Mouse (Mus musculus): ENCODE data around the gene Krtap16-3. TPM values are rescaled to one million over a fixed set of nuclear protein-coding genes. Genes with fewer than 3 reads are reported as not detected.
A peak's percentile ranks its signal among the peaks of the same experiment; 100 is the strongest.

Gene Krtap16-3
- not detected in 2 replicates for total RNA-seq (2012; rRNA removed)

- Histone ChIP-seq H3K4me1 (ENCODE audit: control insufficient read depth in 2 of 2, insufficient read depth in 2 of 2, low read length in 2 of 2, poor library complexity in 1 of 2) (no peaks in the 10 kb centered on the region), H3K36me3 (ENCODE audit: control insufficient read depth, insufficient read depth, low read length, poor library complexity, severe bottlenecking) (no peaks in the 10 kb centered on the region), H3K4me3 (ENCODE audit: insufficient read depth in 1 of 2, low read depth in 1 of 2, low read length in 2 of 2, poor library complexity in 1 of 2, severe bottlenecking in 1 of 2) (no peak within 1 kb of the TSS), H3K27ac (ENCODE audit: insufficient read depth, low read depth, low read length, poor library complexity, severe bottlenecking) (no peak within 1 kb of the TSS), H3K9ac (ENCODE audit: insufficient read depth, low read depth, low read length, poor library complexity, severe bottlenecking) (no peak within 1 kb of the TSS), H3K9me3 (ENCODE audit: control insufficient read depth, insufficient read depth, low read depth, low read length) (no peaks in the 10 kb centered on the region)
- no peak for DNase-seq (ENCODE audit: low read depth, low spot score)
- in situ Hi-C loops (cut with MboI; ENCODE audit: low sequenced_read_pairs in 2 of 2, unreplicated experiment in 2 of 2), result no loop called here
- TF ChIP-seq ZNF384 (IDR thresholded peaks at IDR 0.05; ENCODE audit: low read depth, low read length) (no peak), MAFK (IDR thresholded peaks at IDR 0.05; ENCODE audit: insufficient read depth, low read depth, low read length) (no peak), HCFC1 (IDR thresholded peaks at IDR 0.05; ENCODE audit: borderline replicate concordance, insufficient read depth, low read length) (no peak), CHD2 (IDR thresholded peaks at IDR 0.05; ENCODE audit: low read depth, low read length) (no peak), ZC3H11A (IDR thresholded peaks at IDR 0.05; ENCODE audit: borderline replicate concordance, low read depth, low read length) (no peak)
Observed at GRCm38 (mm10) chr16:88962773-88963172, at the start of gene Krtap16-3. Gene Krtap16-3 (minus strand): TSS chr16:88962873.

DNA sequence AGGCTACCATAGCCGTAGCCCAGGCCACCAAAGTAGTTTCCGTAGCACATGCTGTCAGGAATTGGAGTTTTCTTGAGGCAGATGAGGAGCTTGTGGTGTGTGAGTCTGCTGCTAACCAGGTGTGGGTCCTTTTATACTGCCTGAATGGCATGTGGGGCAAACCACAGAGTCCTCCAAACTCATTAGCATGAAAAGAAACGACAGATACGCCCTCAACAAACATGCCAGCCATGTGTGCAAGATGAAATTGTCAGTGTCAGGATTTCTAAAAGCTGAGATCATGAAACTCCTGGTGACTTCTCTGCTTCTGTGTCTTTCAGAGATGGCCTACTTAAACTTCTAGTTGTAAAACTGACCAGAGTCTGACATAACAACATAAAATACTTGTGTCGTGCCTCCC is 48.0 kb upstream of the Krtap16-3 start, which contains the start of gene Krtap22-2:
Gene Krtap22-2, minus strand, starts transcription at position 101 of the 400 bp plus-strand sequence.
- in situ Hi-C loops (cut with MboI; ENCODE audit: low sequenced_read_pairs in 2 of 2, unreplicated experiment in 2 of 2), result no loop called here
- Histone ChIP-seq H3K9ac (ENCODE audit: insufficient read depth, low read depth, low read length, poor library complexity, severe bottlenecking) (no peak within 1 kb of the TSS), H3K9me3 (ENCODE audit: control insufficient read depth, insufficient read depth, low read depth, low read length) (no peaks in the 10 kb centered on the region), H3K36me3 (ENCODE audit: control insufficient read depth, insufficient read depth, low read length, poor library complexity, severe bottlenecking) (no peaks in the 10 kb centered on the region), H3K4me3 (ENCODE audit: insufficient read depth in 1 of 2, low read depth in 1 of 2, low read length in 2 of 2, poor library complexity in 1 of 2, severe bottlenecking in 1 of 2) (no peak within 1 kb of the TSS), H3K4me1 (ENCODE audit: control insufficient read depth in 2 of 2, insufficient read depth in 2 of 2, low read length in 2 of 2, poor library complexity in 1 of 2) (0 out of 4 replicates have a peak, but pooled peaks cover 0 to 2% of the 10 kb centered on the region in 2 experiments), H3K27ac (ENCODE audit: insufficient read depth, low read depth, low read length, poor library complexity, severe bottlenecking) (no peak within 1 kb of the TSS)
- DNase-seq (ENCODE audit: low read depth, low spot score), result no peak
- no peak for TF ChIP-seq ZC3H11A (IDR thresholded peaks at IDR 0.05; ENCODE audit: borderline replicate concordance, low read depth, low read length)
- TF ChIP-seq HCFC1 (IDR thresholded peaks at IDR 0.05; ENCODE audit: borderline replicate concordance, insufficient read depth, low read length), result no peak
- no peak for TF ChIP-seq CHD2 (IDR thresholded peaks at IDR 0.05; ENCODE audit: low read depth, low read length)
- TF ChIP-seq ZNF384 (IDR thresholded peaks at IDR 0.05; ENCODE audit: low read depth, low read length), result no peak
- no peak for TF ChIP-seq MAFK (IDR thresholded peaks at IDR 0.05; ENCODE audit: insufficient read depth, low read depth, low read length)

GRCm38 (mm10) chr16:88941106-88941505 is 21.6 kb downstream of the Krtap16-3 start:
- Histone ChIP-seq H3K9me3 (ENCODE audit: control insufficient read depth, insufficient read depth, low read depth, low read length) (no peaks in the 10 kb centered on the region), H3K27ac (ENCODE audit: insufficient read depth, low read depth, low read length, poor library complexity, severe bottlenecking) (no peak overlapping the region), H3K4me3 (ENCODE audit: insufficient read depth in 1 of 2, low read depth in 1 of 2, low read length in 2 of 2, poor library complexity in 1 of 2, severe bottlenecking in 1 of 2) (no peak overlapping the region), H3K9ac (ENCODE audit: insufficient read depth, low read depth, low read length, poor library complexity, severe bottlenecking) (no peak overlapping the region), H3K36me3 (ENCODE audit: control insufficient read depth, insufficient read depth, low read length, poor library complexity, severe bottlenecking) (no peaks in the 10 kb centered on the region), H3K4me1 (ENCODE audit: control insufficient read depth in 2 of 2, insufficient read depth in 2 of 2, low read length in 2 of 2, poor library complexity in 1 of 2) (no peaks in the 10 kb centered on the region)
- in situ Hi-C loops (cut with MboI; ENCODE audit: low sequenced_read_pairs in 2 of 2, unreplicated experiment in 2 of 2), result no loop called here
- DNase-seq (ENCODE audit: low read depth, low spot score), result no peak
- TF ChIP-seq HCFC1 (IDR thresholded peaks at IDR 0.05; ENCODE audit: borderline replicate concordance, insufficient read depth, low read length) (no peak), ZC3H11A (IDR thresholded peaks at IDR 0.05; ENCODE audit: borderline replicate concordance, low read depth, low read length) (no peak), CHD2 (IDR thresholded peaks at IDR 0.05; ENCODE audit: low read depth, low read length) (no peak), MAFK (IDR thresholded peaks at IDR 0.05; ENCODE audit: insufficient read depth, low read depth, low read length) (no peak), ZNF384 (IDR thresholded peaks at IDR 0.05; ENCODE audit: low read depth, low read length) (no peak)

DNA sequence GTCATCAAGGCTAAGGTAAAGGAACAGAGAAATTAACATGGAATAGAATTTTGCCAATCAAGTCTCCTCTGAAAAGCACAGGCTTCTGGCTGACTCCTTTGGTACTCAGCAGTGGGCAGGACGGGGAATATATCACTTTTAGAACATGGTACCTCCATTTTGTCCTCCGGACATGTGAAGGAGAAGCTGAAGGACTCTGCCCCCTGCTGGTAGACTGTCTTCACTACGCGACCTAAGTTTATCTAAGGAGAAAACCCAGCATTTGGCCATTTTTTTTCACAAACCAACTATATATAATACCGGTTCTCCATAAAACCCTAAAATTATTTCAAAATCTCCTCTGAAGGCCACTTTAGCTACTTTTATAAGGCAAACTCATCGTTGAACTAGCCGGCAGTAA is 24.4 kb downstream of the Krtap16-3 start:
- H3K9me3 ChIP-seq (ENCODE audit: control insufficient read depth, insufficient read depth, low read depth, low read length), result no peaks in the 10 kb centered on the region
- H3K9ac ChIP-seq (ENCODE audit: insufficient read depth, low read depth, low read length, poor library complexity, severe bottlenecking), result no peak overlapping the region
- no peak overlapping the region for H3K4me3 ChIP-seq (ENCODE audit: insufficient read depth in 1 of 2, low read depth in 1 of 2, low read length in 2 of 2, poor library complexity in 1 of 2, severe bottlenecking in 1 of 2)
- in situ Hi-C loops (cut with MboI; ENCODE audit: low sequenced_read_pairs in 2 of 2, unreplicated experiment in 2 of 2), result no loop called here
- no peak overlapping the region for H3K27ac ChIP-seq (ENCODE audit: insufficient read depth, low read depth, low read length, poor library complexity, severe bottlenecking)
- peak; percentile 59 for DNase-seq (ENCODE audit: low read depth, low spot score)
- H3K4me1 ChIP-seq (ENCODE audit: control insufficient read depth in 2 of 2, insufficient read depth in 2 of 2, low read length in 2 of 2, poor library complexity in 1 of 2), result no peaks in the 10 kb centered on the region
- H3K36me3 ChIP-seq (ENCODE audit: control insufficient read depth, insufficient read depth, low read length, poor library complexity, severe bottlenecking), result no peaks in the 10 kb centered on the region
- TF ChIP-seq HCFC1 (IDR thresholded peaks at IDR 0.05; ENCODE audit: borderline replicate concordance, insufficient read depth, low read length) (no peak), MAFK (IDR thresholded peaks at IDR 0.05; ENCODE audit: insufficient read depth, low read depth, low read length) (no peak), ZNF384 (IDR thresholded peaks at IDR 0.05; ENCODE audit: low read depth, low read length) (no peak), CHD2 (IDR thresholded peaks at IDR 0.05; ENCODE audit: low read depth, low read length) (no peak)

DNA sequence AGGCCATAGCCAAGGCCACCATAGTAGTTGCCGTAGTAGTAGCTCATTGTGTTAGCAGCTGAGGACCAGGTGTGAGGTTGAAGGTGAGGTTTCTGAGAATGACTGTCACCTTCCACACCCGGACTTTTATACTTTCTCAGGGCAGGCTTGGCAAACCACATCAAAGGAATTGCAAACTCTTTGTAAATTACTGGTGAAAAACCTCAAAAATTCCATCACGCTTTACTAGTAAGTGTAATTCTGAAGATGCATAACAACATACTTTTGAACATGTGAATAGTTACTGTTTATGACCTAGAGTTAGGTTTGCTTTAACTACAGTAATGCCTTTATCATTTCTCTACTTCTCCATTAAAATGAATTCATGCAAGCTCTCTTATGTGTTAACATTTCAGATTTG is 30.5 kb downstream of the Krtap16-3 start, which contains the start of gene Krtap19-9b:
Gene Krtap19-9b, minus strand, starts transcription at position 101 of the 400 bp plus-strand sequence.
- no peak for DNase-seq (ENCODE audit: low read depth, low spot score)
- H3K9me3 ChIP-seq (ENCODE audit: control insufficient read depth, insufficient read depth, low read depth, low read length), result no peaks in the 10 kb centered on the region
- H3K4me1 ChIP-seq (ENCODE audit: control insufficient read depth in 2 of 2, insufficient read depth in 2 of 2, low read length in 2 of 2, poor library complexity in 1 of 2), result no peaks in the 10 kb centered on the region
- in situ Hi-C loops (cut with MboI; ENCODE audit: low sequenced_read_pairs in 2 of 2, unreplicated experiment in 2 of 2), result no loop called here
- H3K36me3 ChIP-seq (ENCODE audit: control insufficient read depth, insufficient read depth, low read length, poor library complexity, severe bottlenecking), result no peaks in the 10 kb centered on the region
- no peak within 1 kb of the TSS for H3K9ac ChIP-seq (ENCODE audit: insufficient read depth, low read depth, low read length, poor library complexity, severe bottlenecking)
- H3K27ac ChIP-seq (ENCODE audit: insufficient read depth, low read depth, low read length, poor library complexity, severe bottlenecking), result no peak within 1 kb of the TSS
- H3K4me3 ChIP-seq (ENCODE audit: insufficient read depth in 1 of 2, low read depth in 1 of 2, low read length in 2 of 2, poor library complexity in 1 of 2, severe bottlenecking in 1 of 2), result no peak within 1 kb of the TSS
- TF ChIP-seq ZNF384 (IDR thresholded peaks at IDR 0.05; ENCODE audit: low read depth, low read length) (no peak), MAFK (IDR thresholded peaks at IDR 0.05; ENCODE audit: insufficient read depth, low read depth, low read length) (no peak), CHD2 (IDR thresholded peaks at IDR 0.05; ENCODE audit: low read depth, low read length) (no peak)

Other genes with a start within 250 kb of the Krtap16-3 start
- not detected in 2 replicates for gene Krtap13-1, start 234.0 kb downstream of the Krtap16-3 start, total RNA-seq (2012; rRNA removed)
- not detected in 2 replicates for gene Krtap13, start 211.2 kb downstream of the Krtap16-3 start, total RNA-seq (2012; rRNA removed)
- gene 2310034C09Rik, start 204.0 kb downstream of the Krtap16-3 start, total RNA-seq (2012; rRNA removed), result not detected in 2 replicates
- gene 2310057N15Rik, start 188.7 kb downstream of the Krtap16-3 start, total RNA-seq (2012; rRNA removed), result not detected in 2 replicates
- not detected in 2 replicates for gene Gm5965, start 185.0 kb downstream of the Krtap16-3 start, total RNA-seq (2012; rRNA removed)
- not detected in 2 replicates for gene Gm20741, start 150.7 kb downstream of the Krtap16-3 start, total RNA-seq (2012; rRNA removed)
- not detected in 2 replicates for gene Krtap15, start 142.7 kb downstream of the Krtap16-3 start, total RNA-seq (2012; rRNA removed)
- gene Krtap14, start 136.7 kb downstream of the Krtap16-3 start, total RNA-seq (2012; rRNA removed), result not detected in 2 replicates
- not detected in 2 replicates for gene Krtap19-1, start 93.5 kb downstream of the Krtap16-3 start, total RNA-seq (2012; rRNA removed)
- gene Krtap19-2, start 88.6 kb downstream of the Krtap16-3 start, total RNA-seq (2012; rRNA removed), result not detected in 2 replicates
- gene Krtap19-3, start 84.8 kb downstream of the Krtap16-3 start, total RNA-seq (2012; rRNA removed), result not detected in 2 replicates
- not detected in 2 replicates for gene Krtap19-4, start 77.8 kb downstream of the Krtap16-3 start, total RNA-seq (2012; rRNA removed)
- gene Krtap19-5, start 66.4 kb downstream of the Krtap16-3 start, total RNA-seq (2012; rRNA removed), result not detected in 2 replicates
- gene Krtap19-9b, start 30.6 kb downstream of the Krtap16-3 start, total RNA-seq (2012; rRNA removed), result not detected in 2 replicates
- not detected in 2 replicates for gene Krtap22-2, start 47.9 kb upstream of the Krtap16-3 start, total RNA-seq (2012; rRNA removed)
- not detected in 2 replicates for gene Gm10229, start 52.4 kb upstream of the Krtap16-3 start, total RNA-seq (2012; rRNA removed)
- not detected in 2 replicates for gene Krtap6-1, start 68.8 kb upstream of the Krtap16-3 start, total RNA-seq (2012; rRNA removed)
- gene Gm10228, start 78.6 kb upstream of the Krtap16-3 start, total RNA-seq (2012; rRNA removed), result not detected in 2 replicates
- 0.80 and 1.1 TPM in 2 replicates for gene Krtap6-5, start 85.0 kb upstream of the Krtap16-3 start, total RNA-seq (2012; rRNA removed)
- gene 1110025L11Rik, start 101.1 kb upstream of the Krtap16-3 start, total RNA-seq (2012; rRNA removed), result not detected in 2 replicates
- gene Krtap6-3, start 121.1 kb upstream of the Krtap16-3 start, total RNA-seq (2012; rRNA removed), result not detected in 2 replicates
- not detected in 2 replicates for gene Gm6358, start 178.0 kb upstream of the Krtap16-3 start, total RNA-seq (2012; rRNA removed)
- not detected in 2 replicates for gene Gm10061, start 188.2 kb upstream of the Krtap16-3 start, total RNA-seq (2012; rRNA removed)
- gene Gm9789, start 195.1 kb upstream of the Krtap16-3 start, total RNA-seq (2012; rRNA removed), result not detected in 2 replicates
- gene Gm7735, start 206.6 kb upstream of the Krtap16-3 start, total RNA-seq (2012; rRNA removed), result not detected in 2 replicates
- not detected in 2 replicates for gene 1110057P08Rik, start 211.9 kb upstream of the Krtap16-3 start, total RNA-seq (2012; rRNA removed)
- not detected in 2 replicates for gene Krtap20-2, start 243.0 kb upstream of the Krtap16-3 start, total RNA-seq (2012; rRNA removed)